Mouse (Mus musculus): ENCODE measurements around the gene Ube2j1.

DNA sequence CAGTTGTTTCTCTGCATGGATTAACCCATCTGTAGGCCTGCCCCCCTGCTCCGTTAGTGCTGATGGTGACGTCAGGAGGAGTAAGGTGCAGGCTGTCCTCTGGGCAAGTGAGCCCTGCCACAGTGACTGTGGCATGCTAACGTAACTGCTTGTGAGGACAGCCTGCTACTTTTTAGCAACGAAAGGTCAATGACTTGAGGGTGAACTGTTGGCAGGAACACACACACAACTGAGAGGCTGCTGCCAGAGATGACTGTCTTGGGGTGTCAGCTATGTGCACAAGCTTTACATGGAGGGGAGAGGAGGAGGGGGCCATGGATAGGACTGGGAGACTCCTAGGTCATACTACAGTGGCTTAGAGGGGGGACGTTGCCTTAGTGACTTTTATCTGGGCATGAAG lies 43.6 kb downstream of the Ube2j1 start:
- TF ChIP-seq CTCF (IDR thresholded peaks at IDR 0.05; ENCODE audit: borderline replicate concordance, extremely low read depth, insufficient read depth, insufficient read length) (no peak), POLR2A (IDR thresholded peaks at IDR 0.05; ENCODE audit: borderline replicate concordance, extremely low read depth, insufficient read depth, insufficient read length, poor library complexity, severe bottlenecking) (no peak)
